Mouse (Mus musculus): ENCODE data around the gene Mrpl55. TPM values are rescaled to one million over a fixed set of nuclear protein-coding genes. Genes with fewer than 3 reads are reported as not detected.
A peak's percentile ranks its signal among the peaks of the same experiment; 100 is the strongest.

Mrpl55 gene
- 93.9 and 94.7 TPM in 2 replicates for polyA plus RNA-seq (2016; fragmentation: Nextera tagmentation; extraction: Ambion mirVana)

GRCm38 (mm10) chr11:59202081-59202995 lies at the start of gene Mrpl55:
Mrpl55 (plus strand) TSS chr11:59202486.
- peaks cover 55% of the 10 kb centered on the region for H3K36me3 ChIP-seq

GRCm38 (mm10) chr11:59154220-59154619 lies 48.1 kb upstream of the Mrpl55 start:
- H3K9ac ChIP-seq (replicated peaks) = no peak overlapping the region
- no peak for ATAC-seq (ENCODE audit: insufficient number of reproducible peaks, insufficient read depth, low FRiP score, low TSS enrichment, low read depth)
- no peak overlapping the region for H3K27ac ChIP-seq
- no peak overlapping the region for H3K4me2 ChIP-seq
- no peaks in the 10 kb centered on the region for H3K9me3 ChIP-seq
- H3K4me1 ChIP-seq (replicated peaks) = no peaks in the 10 kb centered on the region
- no peak overlapping the region for H3K4me3 ChIP-seq (replicated peaks)
- H3K27me3 ChIP-seq = no peaks in the 10 kb centered on the region
- H3K36me3 ChIP-seq = peaks cover 25% of the 10 kb centered on the region
- WGBS = 86% methylated on average over 7 of the region's 7 CpGs

More at GRCm38 (mm10) chr11:59202081-59202995, at the start of gene Mrpl55:
- Histone ChIP-seq H3K9me3 (no peaks in the 10 kb centered on the region), H3K9ac (replicated peaks) (peak within 1 kb of the TSS; percentile 71), H3K4me1 (replicated peaks) (peaks cover 13% of the 10 kb centered on the region), H3K27ac (peak within 1 kb of the TSS; percentile 82), H3K4me3 (replicated peaks) (peak within 1 kb of the TSS; percentile 85), H3K4me2 (peak within 1 kb of the TSS; percentile 89), H3K27me3 (no peaks in the 10 kb centered on the region)
- WGBS = under 1% methylated on average over 63 of the region's 63 CpGs
- peak; percentile 88 for ATAC-seq (ENCODE audit: insufficient number of reproducible peaks, insufficient read depth, low FRiP score, low TSS enrichment, low read depth)

- Histone ChIP-seq H3K9ac (replicated peaks) (no peak overlapping the region), H3K27me3 (no peaks in the 10 kb centered on the region), H3K4me1 (replicated peaks) (no peaks in the 10 kb centered on the region), H3K4me3 (replicated peaks) (no peak overlapping the region), H3K36me3 (peaks cover 25% of the 10 kb centered on the region), H3K4me2 (no peak overlapping the region), H3K9me3 (no peaks in the 10 kb centered on the region), H3K27ac (no peak overlapping the region)
- WGBS = 89% methylated on average over 5 of the region's 5 CpGs
- ATAC-seq (ENCODE audit: insufficient number of reproducible peaks, insufficient read depth, low FRiP score, low TSS enrichment, low read depth) = no peak
These were observed 46.4 kb upstream of the Mrpl55 start for GRCm38 (mm10) chr11:59155900-59156299.

- Histone ChIP-seq H3K9ac (replicated peaks) (no peak overlapping the region), H3K36me3 (peaks cover 25% of the 10 kb centered on the region)
- WGBS = 92% methylated on average over 13 of the region's 13 CpGs
These were observed 43.2 kb upstream of the Mrpl55 start for GRCm38 (mm10) chr11:59159099-59159498.

GRCm38 (mm10) chr11:59159558-59159957 lies 42.7 kb upstream of the Mrpl55 start:
- Histone ChIP-seq H3K36me3 (peaks cover 25% of the 10 kb centered on the region), H3K4me1 (replicated peaks) (peaks cover 7% of the 10 kb centered on the region), H3K27ac (no peak overlapping the region), H3K27me3 (no peaks in the 10 kb centered on the region), H3K4me2 (no peak overlapping the region), H3K4me3 (replicated peaks) (no peak overlapping the region), H3K9me3 (no peaks in the 10 kb centered on the region), H3K9ac (replicated peaks) (no peak overlapping the region; the same call in 1 of the 2 replicates)
- 86% methylated on average over 4 of the region's 4 CpGs for WGBS
- no peak for ATAC-seq (ENCODE audit: insufficient number of reproducible peaks, insufficient read depth, low FRiP score, low TSS enrichment, low read depth)

More at GRCm38 (mm10) chr11:59159099-59159498, 43.2 kb upstream of the Mrpl55 start:
- Histone ChIP-seq H3K9me3 (no peaks in the 10 kb centered on the region), H3K27ac (no peak overlapping the region), H3K4me3 (replicated peaks) (no peak overlapping the region), H3K4me2 (no peak overlapping the region), H3K27me3 (no peaks in the 10 kb centered on the region), H3K4me1 (replicated peaks) (peaks cover 7% of the 10 kb centered on the region)
- no peak for ATAC-seq (ENCODE audit: insufficient number of reproducible peaks, insufficient read depth, low FRiP score, low TSS enrichment, low read depth)

- Histone ChIP-seq H3K4me3 (replicated peaks) (no peak overlapping the region), H3K9me3 (no peaks in the 10 kb centered on the region), H3K4me1 (replicated peaks) (peaks cover 7% of the 10 kb centered on the region), H3K27me3 (no peaks in the 10 kb centered on the region), H3K9ac (replicated peaks) (no peak overlapping the region), H3K36me3 (peaks cover 16% of the 10 kb centered on the region), H3K27ac (no peak overlapping the region), H3K4me2 (no peak overlapping the region)
- ATAC-seq (ENCODE audit: insufficient number of reproducible peaks, insufficient read depth, low FRiP score, low TSS enrichment, low read depth) = no peak
- WGBS = 80% methylated on average over 5 of the region's 5 CpGs
These were observed 40.9 kb upstream of the Mrpl55 start for GRCm38 (mm10) chr11:59161398-59161797.

- Histone ChIP-seq H3K27me3 (no peaks in the 10 kb centered on the region), H3K9me3 (no peaks in the 10 kb centered on the region), H3K4me1 (replicated peaks) (peaks cover 7% of the 10 kb centered on the region), H3K4me3 (replicated peaks) (peak overlapping the region; percentile 78), H3K4me2 (peak overlapping the region; percentile 64), H3K36me3 (peaks cover 10% of the 10 kb centered on the region), H3K9ac (replicated peaks) (no peak overlapping the region), H3K27ac (peak overlapping the region; percentile 60; the same call in 1 of the 2 replicates)
- WGBS = 58% methylated on average over 9 of the region's 9 CpGs
- ATAC-seq (ENCODE audit: insufficient number of reproducible peaks, insufficient read depth, low FRiP score, low TSS enrichment, low read depth) = no peak; the same call in 1 of the 2 replicates
These were observed 39.6 kb upstream of the Mrpl55 start for GRCm38 (mm10) chr11:59162443-59163254.

GRCm38 (mm10) chr11:59163255-59164236 lies 38.7 kb upstream of the Mrpl55 start, which contains the start of gene Iba57:
Iba57 (minus strand) TSS chr11:59163739.
- WGBS = 3% methylated on average over 68 of the region's 68 CpGs

GRCm38 (mm10) chr11:59164384-59164783 lies 37.9 kb upstream of the Mrpl55 start:
- Histone ChIP-seq H3K9ac (replicated peaks) (no peak overlapping the region), H3K36me3 (no peaks in the 10 kb centered on the region), H3K27ac (no peak overlapping the region), H3K4me1 (replicated peaks) (peaks cover 7% of the 10 kb centered on the region), H3K4me3 (replicated peaks) (peak overlapping the region; percentile 78; the same call in 1 of the 2 replicates), H3K27me3 (no peaks in the 10 kb centered on the region), H3K4me2 (peak overlapping the region; percentile 64), H3K9me3 (no peaks in the 10 kb centered on the region)
- no peak for ATAC-seq (ENCODE audit: insufficient number of reproducible peaks, insufficient read depth, low FRiP score, low TSS enrichment, low read depth)
- 83% methylated on average over 9 of the region's 9 CpGs for WGBS

More at GRCm38 (mm10) chr11:59163255-59164236, 38.7 kb upstream of the Mrpl55 start, which contains the start of gene Iba57:
- Histone ChIP-seq H3K36me3 (peaks cover 1% of the 10 kb centered on the region; the same call in 1 of the 2 replicates), H3K4me3 (replicated peaks) (peak within 1 kb of the TSS; percentile 78), H3K4me2 (peak within 1 kb of the TSS; percentile 64), H3K27me3 (no peaks in the 10 kb centered on the region), H3K4me1 (replicated peaks) (peaks cover 7% of the 10 kb centered on the region), H3K9ac (replicated peaks) (peak within 1 kb of the TSS; percentile 89), H3K27ac (peak within 1 kb of the TSS; percentile 98), H3K9me3 (no peaks in the 10 kb centered on the region)
- peak; percentile 99 for ATAC-seq (ENCODE audit: insufficient number of reproducible peaks, insufficient read depth, low FRiP score, low TSS enrichment, low read depth)

GRCm38 (mm10) chr11:59165616-59166241 lies 36.6 kb upstream of the Mrpl55 start:
- H3K4me2 ChIP-seq = no peak overlapping the region
- peaks cover 7% of the 10 kb centered on the region for H3K4me1 ChIP-seq (replicated peaks)
- no peaks in the 10 kb centered on the region for H3K27me3 ChIP-seq
- H3K4me3 ChIP-seq (replicated peaks) = no peak overlapping the region
- H3K9ac ChIP-seq (replicated peaks) = no peak overlapping the region
- H3K36me3 ChIP-seq = no peaks in the 10 kb centered on the region
- no peak for ATAC-seq (ENCODE audit: insufficient number of reproducible peaks, insufficient read depth, low FRiP score, low TSS enrichment, low read depth)
- WGBS = 67% methylated on average over 2 of the region's 2 CpGs
- no peak overlapping the region for H3K27ac ChIP-seq
- no peaks in the 10 kb centered on the region for H3K9me3 ChIP-seq
